Mouse (Mus musculus): Measurements from ENCODE around the gene Itgb8.

Gene Itgb8

GRCm38 (mm10) chr12:119238696-119239415 lies at the start of gene Itgb8:
Gene Itgb8 (minus strand): TSS chr12:119238802.
- in situ Hi-C loops (cut with MboI, MseI): no loop called here

DNA sequence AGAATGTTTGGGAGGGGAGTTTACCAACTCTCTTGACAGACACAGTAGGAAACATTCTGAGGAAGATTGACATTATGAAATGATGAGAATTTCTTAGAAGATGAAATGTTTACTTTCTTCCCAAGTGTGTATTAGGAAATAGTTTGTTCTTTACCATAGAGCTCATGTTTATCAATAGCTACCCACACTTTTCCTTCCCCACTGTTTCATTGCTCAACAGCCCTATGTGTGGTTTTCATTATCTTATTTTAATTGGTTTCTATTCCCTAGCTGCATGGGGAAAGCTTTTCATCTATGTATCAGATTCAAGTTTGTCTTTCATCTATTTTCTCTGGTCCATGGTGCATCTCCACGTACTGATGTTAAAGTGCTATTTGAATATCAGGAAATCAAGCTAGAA lies 37.7 kb upstream of the Itgb8 start:
- in situ Hi-C loops (cut with MboI, MseI): no loop called here

GRCm38 (mm10) chr12:119273605-119274004 lies 35.0 kb upstream of the Itgb8 start:
- in situ Hi-C loops (cut with MboI, MseI): no loop called here

- in situ Hi-C loops (cut with MboI, MseI): no loop called here
Measured at GRCm38 (mm10) chr12:119271964-119272363, 33.4 kb upstream of the Itgb8 start.

DNA sequence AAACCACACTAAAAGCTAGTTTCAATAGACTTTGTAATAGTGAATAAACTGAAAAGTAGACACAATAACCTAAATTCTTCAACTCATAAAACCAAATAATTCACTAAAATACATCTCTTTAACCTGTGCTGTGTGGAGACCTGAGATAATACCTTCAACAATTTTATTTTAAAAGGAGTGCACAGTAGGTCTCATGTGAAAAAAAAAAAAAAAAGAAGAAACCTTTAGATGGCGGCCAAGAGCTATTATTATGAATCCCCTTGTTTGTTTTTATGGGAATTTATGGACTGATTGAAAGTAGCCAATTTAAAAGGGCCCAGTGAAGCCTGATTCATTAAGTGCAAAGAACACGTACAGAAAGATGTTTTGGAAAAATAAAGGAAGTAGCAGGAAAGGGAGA lies 31.4 kb upstream of the Itgb8 start:
- in situ Hi-C loops (cut with MboI, MseI): no loop called here

DNA sequence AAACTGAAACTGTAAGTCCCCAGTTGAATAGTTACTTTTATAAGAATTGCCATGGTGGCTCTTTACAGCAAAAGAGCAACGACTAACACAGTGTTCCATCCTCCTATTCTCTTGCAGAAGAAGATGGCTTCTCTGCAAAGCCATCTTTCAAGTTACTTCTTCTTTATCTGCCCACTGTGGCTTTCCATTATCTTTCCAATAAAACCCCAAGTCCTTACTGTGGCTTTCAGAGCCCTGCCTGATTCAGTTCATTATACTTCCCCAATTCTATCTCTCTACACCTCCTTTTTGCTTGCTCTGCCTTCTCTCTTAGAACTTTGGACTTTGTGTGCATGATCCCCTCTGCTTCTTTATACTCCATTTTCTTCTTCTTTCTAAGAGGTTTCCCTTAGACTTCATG lies 30.1 kb upstream of the Itgb8 start:
- in situ Hi-C loops (cut with MboI, MseI): no loop called here

GRCm38 (mm10) chr12:119264506-119264905 lies 25.9 kb upstream of the Itgb8 start:
- in situ Hi-C loops (cut with MboI, MseI): no loop called here

DNA sequence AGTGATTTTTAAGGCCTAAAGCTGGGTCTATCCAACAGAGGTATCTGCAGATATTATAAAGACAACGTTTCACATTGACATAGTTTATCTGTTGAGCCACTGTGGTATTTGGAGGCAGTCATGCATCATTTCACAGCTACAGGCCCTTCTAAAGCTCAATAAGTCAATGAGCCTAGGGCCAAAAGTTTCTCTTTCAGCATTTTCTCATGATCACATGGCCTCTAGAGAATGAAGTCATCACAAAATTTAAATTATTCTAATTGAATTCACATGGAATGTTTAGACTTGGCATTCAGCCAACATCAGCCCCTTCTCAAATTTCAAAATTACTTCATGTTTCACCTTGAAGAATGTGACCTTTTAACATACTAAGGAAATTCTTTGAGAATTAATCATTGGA lies 10.0 kb upstream of the Itgb8 start:
- in situ Hi-C loops (cut with MboI, MseI): no loop called here

- in situ Hi-C loops (cut with MboI, MseI): no loop called here
Measured at GRCm38 (mm10) chr12:119241071-119241470, 2.5 kb upstream of the Itgb8 start.

DNA sequence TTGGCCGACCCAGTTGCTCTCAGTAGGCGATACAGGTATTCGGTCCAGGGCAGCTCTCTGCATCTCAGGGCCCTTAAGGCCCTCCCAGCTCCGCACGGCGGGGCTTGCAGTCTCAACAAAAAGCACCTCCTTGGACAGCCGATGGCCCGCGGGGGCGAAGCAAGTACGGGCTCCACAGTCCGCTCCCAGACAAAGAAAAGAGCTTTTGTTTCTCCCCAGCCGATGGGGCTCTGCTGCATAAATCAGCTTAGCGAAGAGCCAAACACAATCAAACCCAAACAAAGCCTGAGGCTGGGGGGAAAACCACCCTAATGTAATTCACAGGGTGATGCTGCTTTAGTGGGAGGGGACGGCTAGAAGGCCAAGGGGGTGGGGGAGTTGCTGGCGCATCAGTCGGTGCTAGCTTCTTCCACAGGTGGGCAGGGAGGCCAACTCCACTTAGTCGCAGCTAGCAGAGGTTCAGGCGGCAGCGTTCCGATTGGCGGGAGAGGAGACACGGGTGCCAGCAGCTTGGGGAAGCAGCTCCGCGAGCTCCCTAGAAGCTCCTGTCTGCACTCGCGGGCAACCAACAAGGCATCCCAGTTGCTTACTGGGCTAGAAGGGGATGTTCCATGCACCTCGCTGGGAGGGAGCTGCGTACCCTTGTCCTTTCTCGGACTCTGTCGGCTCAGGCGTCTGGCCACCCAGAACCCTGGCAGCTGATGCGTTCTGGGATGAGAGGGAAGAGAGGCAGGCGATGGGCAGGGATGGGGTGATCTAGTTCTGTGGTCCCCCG lies 494 bp downstream of the Itgb8 start:
- in situ Hi-C loops (cut with MboI, MseI): no loop called here

DNA sequence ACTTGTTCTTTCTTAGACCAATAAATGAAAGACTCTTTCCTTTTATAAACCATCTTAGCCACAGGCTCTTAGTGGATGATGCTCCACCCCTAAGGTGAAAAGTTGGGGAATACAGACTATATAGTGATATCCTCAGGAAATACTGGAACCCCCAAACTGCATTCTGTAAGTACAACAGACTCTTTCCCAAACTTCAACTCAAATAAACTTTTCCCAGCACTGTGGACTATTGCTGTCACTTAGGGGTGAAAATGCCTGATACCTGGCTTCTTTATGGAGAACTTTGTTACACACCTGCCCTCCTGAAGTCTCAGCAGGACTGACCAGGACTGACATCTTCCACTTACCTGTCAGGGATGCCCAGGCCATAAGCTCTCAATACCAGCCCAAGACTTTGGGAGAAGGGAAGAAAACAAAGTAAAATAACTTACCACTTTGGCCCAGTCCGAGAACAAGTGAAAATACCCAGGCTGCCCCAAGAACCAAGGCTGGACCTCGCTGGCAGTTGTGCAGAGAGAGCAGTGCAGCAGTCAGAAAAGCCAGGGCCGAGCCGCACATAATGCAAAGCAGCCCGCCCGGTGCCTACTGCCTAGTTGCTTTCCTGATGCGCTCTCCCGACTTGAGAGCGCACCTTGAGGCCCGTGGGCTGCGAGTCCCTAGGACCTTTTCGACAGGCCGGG lies 1.2 kb downstream of the Itgb8 start:
- in situ Hi-C loops (cut with MboI, MseI): no loop called here

- in situ Hi-C loops (cut with MboI, MseI): loop anchor here (5.0 kb wide), 1 partner anchor 100 kb away; no protein-coding TSS in a partner anchor
Measured at GRCm38 (mm10) chr12:119231831-119232230, 6.8 kb downstream of the Itgb8 start.

DNA sequence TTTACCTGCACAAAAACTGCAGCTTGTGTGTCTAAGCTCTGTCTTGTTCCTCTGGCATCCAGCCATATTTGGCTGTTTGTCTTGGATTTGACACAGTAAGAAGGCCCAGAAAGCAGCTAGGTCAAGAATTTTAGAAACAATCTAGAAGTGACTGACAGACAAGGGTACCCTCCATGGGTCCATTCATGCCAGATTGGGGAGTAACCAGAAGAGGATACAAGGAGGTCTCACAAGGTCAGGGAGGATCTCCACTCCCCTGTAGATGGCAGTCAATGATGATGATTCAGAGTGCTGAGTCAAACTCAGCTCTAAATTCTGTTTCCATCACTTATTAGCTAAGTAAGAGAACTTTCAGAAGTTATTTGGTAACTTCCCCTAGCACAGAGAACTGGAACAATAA lies 8.2 kb downstream of the Itgb8 start:
- in situ Hi-C loops (cut with MboI, MseI): loop anchor here (5.0 kb wide), 1 partner anchor 98 kb away; no protein-coding TSS in a partner anchor

GRCm38 (mm10) chr12:119229601-119230000 lies 9.0 kb downstream of the Itgb8 start:
- in situ Hi-C loops (cut with MboI, MseI): no loop called here

- in situ Hi-C loops (cut with MboI, MseI): no loop called here
Measured at GRCm38 (mm10) chr12:119227898-119228297, 10.7 kb downstream of the Itgb8 start.

DNA sequence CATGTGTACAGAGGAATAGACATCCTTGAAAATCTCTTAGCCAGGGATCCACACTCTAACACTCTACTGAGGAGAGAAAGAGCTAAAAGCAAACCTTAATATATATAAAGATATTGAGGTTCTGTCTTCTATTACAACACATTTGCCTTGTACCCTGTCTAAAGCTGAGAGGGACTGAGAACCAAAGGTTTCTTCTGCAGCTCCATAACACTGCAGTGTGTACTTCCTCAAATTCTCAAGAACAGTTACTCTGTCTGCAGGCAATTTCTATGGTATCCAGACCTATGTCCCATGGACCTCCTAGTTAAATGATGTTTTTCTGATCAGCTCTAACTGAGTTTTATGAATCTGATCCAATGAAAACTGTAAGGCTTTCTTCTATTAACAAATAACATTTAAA lies 13.9 kb downstream of the Itgb8 start:
- in situ Hi-C loops (cut with MboI, MseI): no loop called here

DNA sequence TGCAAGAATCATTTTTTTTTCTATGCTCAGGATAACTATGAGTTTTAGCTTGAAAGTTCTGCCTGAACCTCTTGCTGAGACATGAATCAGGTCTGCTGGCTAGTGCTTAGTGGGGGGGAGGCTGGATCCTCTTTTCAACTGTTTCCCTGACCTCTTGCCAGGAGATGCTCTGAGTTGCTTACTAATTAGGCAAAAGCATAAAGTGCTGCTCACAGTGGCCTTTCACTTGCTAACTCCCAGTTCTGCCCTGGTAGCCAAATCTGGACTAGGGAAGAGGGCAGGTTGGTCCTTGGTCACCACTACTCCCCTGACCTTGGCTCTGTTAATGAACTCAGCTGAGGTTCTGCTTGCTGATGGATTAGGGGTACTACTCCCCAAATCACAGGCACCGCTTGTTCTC lies 19.2 kb downstream of the Itgb8 start:
- in situ Hi-C loops (cut with MboI, MseI): no loop called here

- in situ Hi-C loops (cut with MboI, MseI): no loop called here
Measured at GRCm38 (mm10) chr12:119217700-119218265, 20.8 kb downstream of the Itgb8 start.

- in situ Hi-C loops (cut with MboI, MseI): no loop called here
Measured at GRCm38 (mm10) chr12:119215225-119215624, 23.4 kb downstream of the Itgb8 start.

GRCm38 (mm10) chr12:119211533-119211932 lies 27.1 kb downstream of the Itgb8 start:
- in situ Hi-C loops (cut with MboI, MseI): no loop called here

DNA sequence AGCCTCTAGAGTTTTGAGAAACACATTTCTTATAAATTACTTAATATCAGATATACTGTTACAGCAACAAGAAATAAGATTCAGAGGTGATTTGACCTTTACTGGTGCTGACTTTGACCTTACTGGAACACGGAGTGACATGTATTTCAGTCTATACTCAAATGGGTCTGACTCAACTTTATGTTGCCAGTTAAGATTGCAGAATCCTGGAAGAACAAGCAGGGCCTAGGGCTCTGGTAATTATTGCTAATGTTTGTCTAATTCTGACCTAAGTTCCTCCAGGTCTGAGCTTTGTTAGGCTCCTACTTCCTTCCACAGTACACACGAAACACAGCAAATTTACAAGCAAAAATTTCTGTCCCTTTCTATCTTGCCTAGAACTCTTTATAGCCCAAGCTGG lies 28.0 kb downstream of the Itgb8 start:
- in situ Hi-C loops (cut with MboI, MseI): no loop called here

GRCm38 (mm10) chr12:119210073-119210425 lies 28.6 kb downstream of the Itgb8 start:
- in situ Hi-C loops (cut with MboI, MseI): no loop called here

All from T-helper 2 cell (primary cell).